Mouse (Mus musculus) liver, embryonic 12.5 days (tissue): Measurements from ENCODE around the gene Mdh2. TPM values are rescaled to one million over a fixed set of nuclear protein-coding genes. Genes with fewer than 3 reads are reported as not detected.

Source experiments
- microRNA-seq: library from miRNA; unstranded; fragments of <30 nt; microRNA quantifications from one replicate; pipeline ENCODE4, GENCODE M21; 2017
- polyA plus RNA-seq: library from polyadenylated mRNA; unstranded; fragments of >200 nt; fragmentation: Nextera tagmentation; extraction: Ambion mirVana; gene quantifications from 2 replicates; pipeline ENCODE4 v1.2.1, GENCODE M21; 2016

The Mdh2 gene
- polyA plus RNA-seq, 1 experiment from 2014 or later: 473 TPM

Small RNA genes within 50 kb of the gene (microRNA-seq; reads per million reads assigned to microRNA genes)
- gene Gm23268: not detected
- gene Mir7034: not detected

Other genes with a start within 250 kb of the Mdh2 start
- 8.0 and 8.1 TPM in 2 replicates for gene Hip1, start 233.4 kb upstream of the Mdh2 start, polyA plus RNA-seq
- gene Ccl26, start 214.9 kb upstream of the Mdh2 start, polyA plus RNA-seq: not detected in 2 replicates
- gene Ccl24, start 205.4 kb upstream of the Mdh2 start, polyA plus RNA-seq: 9.8 and 10.2 TPM in 2 replicates
- 15.8 and 17.3 TPM in 2 replicates for gene Rhbdd2, start 145.9 kb upstream of the Mdh2 start, polyA plus RNA-seq
- gene Por, start 108.4 kb upstream of the Mdh2 start, polyA plus RNA-seq: 34.7 and 36.6 TPM in 2 replicates
- gene Tmem120a, start 34.0 kb upstream of the Mdh2 start, polyA plus RNA-seq: 17.4 and 21.5 TPM in 2 replicates
- 0.16 TPM in 1 of 2 replicates, not detected in the other for gene Styxl1, start 95 bp upstream of the Mdh2 start, polyA plus RNA-seq
- gene Srrm3, start 28.4 kb downstream of the Mdh2 start, polyA plus RNA-seq: not detected in 2 replicates
- gene Hspb1, start 109.4 kb downstream of the Mdh2 start, polyA plus RNA-seq: 7.4 TPM in 2 replicates
- 121 and 128 TPM in 2 replicates for gene Ywhag, start 156.1 kb downstream of the Mdh2 start, polyA plus RNA-seq
- 2.0 TPM in 2 replicates for gene Ssc4d, start 196.1 kb downstream of the Mdh2 start, polyA plus RNA-seq
- not detected in 2 replicates for gene Zp3, start 201.6 kb downstream of the Mdh2 start, polyA plus RNA-seq
- 11.3 and 12.5 TPM in 2 replicates for gene Dtx2, start 216.3 kb downstream of the Mdh2 start, polyA plus RNA-seq